Mouse (Mus musculus) effector memory CD4-positive, alpha-beta T cell, adult 7 months (primary cell): ENCODE results near the gene Tmem108. TPM values are rescaled to one million over a fixed set of nuclear protein-coding genes. Genes with fewer than 3 reads are reported as not detected.

Source experiments
- polyA plus RNA-seq: library from polyadenylated mRNA; unstranded; fragments of 100-300 nt; shearing (Covaris generic); gene quantifications from one replicate; pipeline ENCODE4 v1.2.1, GENCODE M21; 2017

The Tmem108 gene
- 0.17 TPM for polyA plus RNA-seq

GRCm38 (mm10) chr9:103761647-103762084 is at the start of gene Tmem108:
TSS of gene Tmem108 (minus strand) at chr9:103761837.

DNA sequence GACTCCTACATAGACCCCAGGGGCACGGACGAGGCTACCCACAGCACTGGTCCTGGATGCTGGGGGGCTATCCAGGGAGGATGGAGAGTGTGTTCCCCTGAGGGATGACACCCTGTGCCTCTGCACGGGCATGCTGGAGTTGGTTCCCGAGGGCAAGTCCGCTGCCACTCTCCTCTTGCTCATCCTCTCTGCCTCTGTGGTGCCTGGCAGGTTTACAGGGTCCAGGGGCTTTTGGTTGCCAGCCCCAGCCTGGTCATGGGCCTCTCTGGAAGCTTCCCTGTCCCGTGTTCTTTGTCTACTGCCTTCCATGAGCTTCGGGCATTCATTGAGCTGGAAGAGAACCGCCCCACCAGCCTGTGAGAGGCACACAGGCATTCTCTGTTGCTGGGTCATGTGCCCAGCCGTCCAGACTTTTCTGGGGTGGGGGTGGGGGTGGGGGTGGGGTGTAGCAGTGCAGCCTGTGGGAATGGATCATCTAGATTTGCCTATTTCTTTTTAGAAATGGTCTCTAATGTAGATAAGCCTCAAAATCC is 281.5 kb downstream of the Tmem108 start, which contains the start of gene Bfsp2:
TSS of gene Bfsp2 (minus strand) at position 377 of the 533 bp plus-strand sequence.

Other genes with a start within 250 kb of the Tmem108 start
- 3.0 TPM for gene Nphp3, start 240.7 kb upstream of the Tmem108 start, polyA plus RNA-seq